Mouse (Mus musculus) kidney, postnatal 0 days (tissue): Measurements from ENCODE around the gene Gm7145. TPM values are rescaled to one million over a fixed set of nuclear protein-coding genes. Genes with fewer than 3 reads are reported as not detected.
"Not testable (repeated sequence)": the region's sequence is repeated elsewhere in the genome, so short reads cannot be mapped to it uniquely, and the experiment has no call there.

Experiments used
- ATAC-seq: fragments of 200-750 bp; cut with Nextera tagmentation; replicated peaks from 2 replicates; pipeline ENCODE4 v1.8.0; 2017; ENCODE audit warnings: low read depth, moderate number of reproducible peaks, moderate TSS enrichment, moderate library complexity; ENCODE audit not compliant: low FRiP score
- DNase-seq: peaks from one replicate; pipeline ENCODE4 v3.0.0-alpha.2; 2016; ENCODE audit warnings: low spot score
- H3K27ac ChIP-seq: fragments of 300-500 bp; sonication (generic); 2 replicates; pipeline ENCODE4 v1.5.1; 2014; ENCODE audit warnings: mild to moderate bottlenecking
- H3K27me3 ChIP-seq: fragments of 300-500 bp; sonication (generic); 2 replicates; pipeline ENCODE4 v1.6.1; 2014; ENCODE audit warnings: low read length, mixed read lengths; ENCODE audit not compliant: insufficient read depth
- H3K36me3 ChIP-seq: fragments of 300-500 bp; sonication (generic); 2 replicates; pipeline ENCODE4 v1.6.1; 2014; ENCODE audit warnings: low read length, mixed read lengths; ENCODE audit not compliant: insufficient read depth
- H3K4me1 ChIP-seq: fragments of 300-500 bp; sonication (generic); replicated peaks from 2 replicates; pipeline ENCODE4 v1.6.1; 2014; ENCODE audit warnings: antibody characterized with exemption, low read length, mixed read lengths; ENCODE audit not compliant: insufficient read depth
- H3K4me2 ChIP-seq: fragments of 300-500 bp; sonication (generic); 2 replicates; pipeline ENCODE4 v1.6.1; 2014; ENCODE audit warnings: mild to moderate bottlenecking, low read length, moderate library complexity, mixed read lengths
- H3K4me3 ChIP-seq: fragments of 300-500 bp; sonication (generic); replicated peaks from 2 replicates; pipeline ENCODE4 v1.5.1; 2014; ENCODE audit warnings: low read depth, low read length
- H3K9ac ChIP-seq: fragments of 300-500 bp; sonication (generic); 2 replicates; pipeline ENCODE4 v1.6.1; 2014; ENCODE audit warnings: low read depth, low read length
- H3K9me3 ChIP-seq: fragments of 300-500 bp; sonication (generic); replicated peaks from 2 replicates; pipeline ENCODE4 v1.6.1; 2016; ENCODE audit warnings: low read length, inconsistent platforms, mixed read lengths
- CTCF ChIP-seq: IDR thresholded peaks from 2 replicates; pipeline ENCODE4 v1.5.1; 2016; ENCODE audit warnings: antibody characterized with exemption, low read depth, mild to moderate bottlenecking, moderate library complexity
- WGBS: fragments of 180-500 bp; shearing (Covaris S2); extraction: QIAGEN DNeasy Blood & Tissue Kit; methylation state at CpG from one replicate; pipeline ENCODE4 v1.1.7; 2014; 5-methylcytosine and 5-hydroxymethylcytosine counted together
- polyA plus RNA-seq: library from polyadenylated mRNA; unstranded; fragments of >200 nt; fragmentation: Nextera tagmentation; extraction: Ambion mirVana; gene quantifications from 2 replicates; pipeline ENCODE4 v1.2.1, GENCODE M21; 2015

The Gm7145 gene
- polyA plus RNA-seq: not detected in 2 replicates

GRCm38 (mm10) chr1:117965639-117966038, at the start of gene Gm7145:
Gene Gm7145 (plus strand): TSS chr1:117965939.
- Histone ChIP-seq H3K9me3 (no peaks in the 10 kb centered on the region), H3K9ac (no peak within 1 kb of the TSS), H3K27me3 (no peaks in the 10 kb centered on the region), H3K4me3 (no peak within 1 kb of the TSS), H3K36me3 (no peaks in the 10 kb centered on the region), H3K4me1 (no peaks in the 10 kb centered on the region), H3K4me2 (no peak within 1 kb of the TSS), H3K27ac (no peak within 1 kb of the TSS)
- no peak for ATAC-seq
- no peak for DNase-seq
- 70% methylated on average over 4 of the region's 4 CpGs for WGBS
- no peak for TF ChIP-seq CTCF

GRCm38 (mm10) chr1:117927715-117928114, 38.0 kb upstream of the Gm7145 start, which contains the start of gene Gm28168:
Gene Gm28168 (plus strand): TSS chr1:117928015.
- not testable (repeated sequence) for H3K4me2 ChIP-seq, H3K4me3 ChIP-seq, ATAC-seq, H3K36me3 ChIP-seq, H3K9ac ChIP-seq, DNase-seq, H3K4me1 ChIP-seq, H3K9me3 ChIP-seq, H3K27ac ChIP-seq, H3K27me3 ChIP-seq
- WGBS: 60% methylated on average over 1 of the region's 1 CpGs

GRCm38 (mm10) chr1:118003876-118004275, 38.1 kb downstream of the Gm7145 start:
- not testable (repeated sequence) for H3K36me3 ChIP-seq, DNase-seq, ATAC-seq, H3K4me3 ChIP-seq, H3K27me3 ChIP-seq, H3K9ac ChIP-seq, H3K4me1 ChIP-seq, H3K4me2 ChIP-seq, H3K9me3 ChIP-seq, H3K27ac ChIP-seq

- not testable (repeated sequence) for H3K9ac ChIP-seq, H3K4me3 ChIP-seq, H3K4me1 ChIP-seq, DNase-seq, ATAC-seq, H3K4me2 ChIP-seq, H3K27ac ChIP-seq, H3K36me3 ChIP-seq, H3K9me3 ChIP-seq, H3K27me3 ChIP-seq
- peak; percentile 58 for TF ChIP-seq CTCF
- 22% methylated on average over 8 of the region's 8 CpGs for WGBS
Measured at GRCm38 (mm10) chr1:118012736-118013135, 47.0 kb downstream of the Gm7145 start.

Other genes with a start within 250 kb of the Gm7145 start
- gene B020011L13Rik, start 184.8 kb upstream of the Gm7145 start, polyA plus RNA-seq: not detected in 2 replicates
- gene Gm28360, start 135.9 kb upstream of the Gm7145 start, polyA plus RNA-seq: not detected in 2 replicates
- gene Gm28168, start 37.9 kb upstream of the Gm7145 start, polyA plus RNA-seq: not detected in 2 replicates
- gene Gm29106, start 210.6 kb downstream of the Gm7145 start, polyA plus RNA-seq: 0.05 and 0.10 TPM in 2 replicates